Mouse (Mus musculus) forebrain, embryonic 14.5 days (tissue): ENCODE measurements around the gene Rnf208. TPM values are rescaled to one million over a fixed set of nuclear protein-coding genes. Genes with fewer than 3 reads are reported as not detected.

ENCODE experiments used
- ATAC-seq: fragments of 200-750 bp; cut with Nextera tagmentation; 2 replicates; pipeline ENCODE4 v1.8.0; 2017; ENCODE audit warnings: mild to moderate bottlenecking, moderate library complexity
- DNase-seq: peaks from one replicate; pipeline ENCODE4 v3.0.0-alpha.2; 2015; ENCODE audit warnings: low spot score
- H3K27ac ChIP-seq: fragments of 300-500 bp; sonication (generic); 2 replicates; pipeline ENCODE4 v1.5.1; 2014; ENCODE audit warnings: low read depth, mild to moderate bottlenecking, control low read depth, low read length, moderate library complexity
- H3K27me3 ChIP-seq: fragments of 300-500 bp; sonication (generic); replicated peaks from 2 replicates; pipeline ENCODE4 v1.6.1; 2014; ENCODE audit warnings: low read length, control low read depth, mixed read lengths; ENCODE audit not compliant: control insufficient read depth, insufficient read depth
- H3K36me3 ChIP-seq: fragments of 300-500 bp; sonication (generic); 2 replicates; pipeline ENCODE4 v1.6.1; 2014; ENCODE audit warnings: low read length, control low read depth; ENCODE audit not compliant: control insufficient read depth, insufficient read depth
- H3K4me1 ChIP-seq: fragments of 300-500 bp; sonication (generic); 2 replicates; pipeline ENCODE4 v1.6.1; 2014; ENCODE audit warnings: antibody characterized with exemption, low read length, control low read depth; ENCODE audit not compliant: control insufficient read depth, insufficient read depth
- H3K4me2 ChIP-seq: fragments of 300-500 bp; sonication (generic); 2 replicates; pipeline ENCODE4 v1.6.1; 2014; ENCODE audit warnings: mild to moderate bottlenecking, control low read depth, low read length
- H3K4me3 ChIP-seq: fragments of 300-500 bp; sonication (generic); 2 replicates; pipeline ENCODE4 v1.5.1; 2014; ENCODE audit warnings: low read depth, low read length, control low read depth
- H3K9ac ChIP-seq: fragments of 300-500 bp; sonication (generic); 2 replicates; pipeline ENCODE4 v1.6.1; 2014; ENCODE audit warnings: mild to moderate bottlenecking, low read length, control low read depth, moderate library complexity
- H3K9me3 ChIP-seq: fragments of 300-500 bp; sonication (generic); replicated peaks from 2 replicates; pipeline ENCODE4 v1.6.1; 2016; ENCODE audit warnings: low read length, control low read depth, mixed read lengths; ENCODE audit not compliant: control insufficient read depth
- WGBS: fragments of 180-500 bp; shearing (Covaris S2); extraction: QIAGEN DNeasy Blood & Tissue Kit; methylation state at CpG from one replicate; pipeline ENCODE4 v1.1.7; 2014; 5-methylcytosine and 5-hydroxymethylcytosine counted together
- polyA plus RNA-seq: library from polyadenylated mRNA; unstranded; fragments of >200 nt; fragmentation: Nextera tagmentation; extraction: Ambion mirVana; gene quantifications from 2 replicates; pipeline ENCODE4 v1.2.1, GENCODE M21; 2014

The Rnf208 gene
- polyA plus RNA-seq, 1 experiment from 2014 or later: 67.4 TPM

- ATAC-seq: no peak
- Histone ChIP-seq H3K36me3 (no peaks in the 10 kb centered on the region), H3K4me3 (no peak overlapping the region), H3K9ac (no peak overlapping the region), H3K4me1 (peaks cover 15% of the 10 kb centered on the region), H3K27ac (no peak overlapping the region), H3K4me2 (no peak overlapping the region), H3K9me3 (no peaks in the 10 kb centered on the region), H3K27me3 (no peaks in the 10 kb centered on the region)
- no peak for DNase-seq
These were observed 3.9 kb upstream of the Rnf208 start for GRCm38 (mm10) chr2:25238106-25238505.

GRCm38 (mm10) chr2:25239766-25240165 is 2.3 kb upstream of the Rnf208 start:
- Histone ChIP-seq H3K9me3 (no peaks in the 10 kb centered on the region), H3K27ac (no peak overlapping the region), H3K9ac (no peak overlapping the region), H3K4me1 (peaks cover 15% of the 10 kb centered on the region), H3K27me3 (no peaks in the 10 kb centered on the region), H3K36me3 (peaks cover 6% of the 10 kb centered on the region; the same call in 1 of the 2 replicates), H3K4me3 (no peak overlapping the region), H3K4me2 (no peak overlapping the region)
- no peak for ATAC-seq
- 93% methylated on average over 3 of the region's 3 CpGs for WGBS
- no peak for DNase-seq

- WGBS: 47% methylated on average over 8 of the region's 8 CpGs
- H3K9me3 ChIP-seq: no peaks in the 10 kb centered on the region
- DNase-seq (no peak), ATAC-seq (no peak; the same call in 1 of the 2 replicates)
- no peak overlapping the region for H3K27ac ChIP-seq
- H3K9ac ChIP-seq: peak overlapping the region; percentile 56; the same call in 1 of the 2 replicates
- H3K4me3 ChIP-seq: peak overlapping the region; percentile 66; the same call in 1 of the 2 replicates
- H3K4me2 ChIP-seq: peak overlapping the region; percentile 93
- peaks cover 15% of the 10 kb centered on the region for H3K4me1 ChIP-seq
- H3K27me3 ChIP-seq: no peaks in the 10 kb centered on the region
- peaks cover 11% of the 10 kb centered on the region; the same call in 1 of the 2 replicates for H3K36me3 ChIP-seq
These were observed 1.7 kb upstream of the Rnf208 start for GRCm38 (mm10) chr2:25240310-25240709.

- 1% methylated on average over 29 of the region's 29 CpGs for WGBS
- H3K4me1 ChIP-seq: peaks cover 15% of the 10 kb centered on the region
- peak; percentile 89 for DNase-seq
These were observed 1.2 kb upstream of the Rnf208 start for GRCm38 (mm10) chr2:25240723-25241437.

GRCm38 (mm10) chr2:25241438-25241775 is 648 bp upstream of the Rnf208 start:
- H3K27me3 ChIP-seq: no peaks in the 10 kb centered on the region
- DNase-seq (no peak), ATAC-seq (peak; percentile 19)
- H3K4me3 ChIP-seq: peak overlapping the region; percentile 66
- H3K4me1 ChIP-seq: peaks cover 15% of the 10 kb centered on the region
- peak overlapping the region; percentile 83 for H3K9ac ChIP-seq
- WGBS: 17% methylated on average over 6 of the region's 6 CpGs
- peaks cover 22% of the 10 kb centered on the region; the same call in 1 of the 2 replicates for H3K36me3 ChIP-seq
- H3K27ac ChIP-seq: no peak overlapping the region
- H3K9me3 ChIP-seq: no peaks in the 10 kb centered on the region
- peak overlapping the region; percentile 93 for H3K4me2 ChIP-seq

More at GRCm38 (mm10) chr2:25240723-25241437, 1.2 kb upstream of the Rnf208 start:
- no peaks in the 10 kb centered on the region for H3K27me3 ChIP-seq
- H3K4me3 ChIP-seq: peak overlapping the region; percentile 66
- H3K27ac ChIP-seq: no peak overlapping the region
- ATAC-seq: peak; percentile 85
- H3K9me3 ChIP-seq: no peaks in the 10 kb centered on the region
- peaks cover 16% of the 10 kb centered on the region; the same call in 1 of the 2 replicates for H3K36me3 ChIP-seq
- H3K4me2 ChIP-seq: peak overlapping the region; percentile 93
- peak overlapping the region; percentile 56 for H3K9ac ChIP-seq

GRCm38 (mm10) chr2:25243342-25243741 is 1.3 kb downstream of the Rnf208 start:
- no peak for DNase-seq
- Histone ChIP-seq H3K27ac (no peak overlapping the region), H3K27me3 (no peaks in the 10 kb centered on the region), H3K4me1 (peaks cover 15% of the 10 kb centered on the region), H3K9me3 (no peaks in the 10 kb centered on the region), H3K36me3 (peaks cover 37% of the 10 kb centered on the region), H3K9ac (peak overlapping the region; percentile 83; the same call in 1 of the 2 replicates), H3K4me3 (peak overlapping the region; percentile 66), H3K4me2 (peak overlapping the region; percentile 93)
- WGBS: 84% methylated on average over 8 of the region's 8 CpGs
- no peak for ATAC-seq

- H3K9me3 ChIP-seq: no peaks in the 10 kb centered on the region
- H3K36me3 ChIP-seq: peaks cover 45% of the 10 kb centered on the region
- H3K4me2 ChIP-seq: no peak overlapping the region
- DNase-seq (no peak), ATAC-seq (no peak)
- no peak overlapping the region for H3K4me3 ChIP-seq
- H3K27me3 ChIP-seq: no peaks in the 10 kb centered on the region
- no peak overlapping the region for H3K27ac ChIP-seq
- H3K9ac ChIP-seq: no peak overlapping the region
- peaks cover 15% of the 10 kb centered on the region for H3K4me1 ChIP-seq
- 93% methylated on average over 4 of the region's 4 CpGs for WGBS
These were observed 2.1 kb downstream of the Rnf208 start for GRCm38 (mm10) chr2:25244144-25244543.

GRCm38 (mm10) chr2:25246183-25247072 is 4.4 kb downstream of the Rnf208 start, which contains the start of gene AL732309.1:
TSS of gene AL732309.1 (minus strand) at chr2:25246863.
- H3K36me3 ChIP-seq: peaks cover 66% of the 10 kb centered on the region
- no peaks in the 10 kb centered on the region for H3K27me3 ChIP-seq
- ATAC-seq (no peak), DNase-seq (no peak)
- no peak within 1 kb of the TSS for H3K9ac ChIP-seq
- H3K9me3 ChIP-seq: no peaks in the 10 kb centered on the region
- H3K4me1 ChIP-seq: peaks cover 7% of the 10 kb centered on the region
- no peak within 1 kb of the TSS for H3K4me2 ChIP-seq
- H3K4me3 ChIP-seq: no peak within 1 kb of the TSS
- H3K27ac ChIP-seq: no peak within 1 kb of the TSS
- 90% methylated on average over 10 of the region's 10 CpGs for WGBS
